Mouse (Mus musculus) heart, embryonic 14.5 days (tissue): ENCODE results near the gene Cenpp. TPM values are rescaled to one million over a fixed set of nuclear protein-coding genes. Genes with fewer than 3 reads are reported as not detected.

Experiments used
- ATAC-seq: fragments of 200-750 bp; cut with Nextera tagmentation; 2 replicates; pipeline ENCODE4 v1.8.0; 2017; ENCODE audit warnings: low read depth, moderate TSS enrichment; ENCODE audit not compliant: insufficient number of reproducible peaks, insufficient read depth, low FRiP score
- H3K27ac ChIP-seq, 2 experiments: fragments of 200-500 bp in 1 of 2; fragments of 300-500 bp in 1 of 2; sonication (generic) in 1 of 2; replicated peaks in 1 of 2; 2 replicates each; pipeline ENCODE4 v1.5.1; 2012 to 2014; ENCODE audit warnings: low read depth in 2 of 2, low read length in 2 of 2, control low read depth in 1 of 2, mild to moderate bottlenecking in 1 of 2, mixed read lengths in 1 of 2; ENCODE audit not compliant: control insufficient read depth in 1 of 2, insufficient read depth in 1 of 2
- H3K27me3 ChIP-seq: fragments of 300-500 bp; sonication (generic); 2 replicates; pipeline ENCODE4 v1.6.1; 2014; ENCODE audit warnings: mild to moderate bottlenecking, low read length, control low read depth; ENCODE audit not compliant: control insufficient read depth, insufficient read depth
- H3K36me3 ChIP-seq: fragments of 300-500 bp; sonication (generic); 2 replicates; pipeline ENCODE4 v1.6.1; 2014; ENCODE audit warnings: mild to moderate bottlenecking, control low read depth, low read length, mixed read lengths; ENCODE audit not compliant: control insufficient read depth, insufficient read depth
- H3K4me1 ChIP-seq, 2 experiments: fragments of 200-500 bp in 1 of 2; fragments of 300-500 bp in 1 of 2; sonication (generic) in 1 of 2; 2 replicates each; pipeline ENCODE4 v1.6.1; 2012 to 2014; ENCODE audit warnings: low read length in 2 of 2, control low read depth in 1 of 2, mixed read lengths in 1 of 2; ENCODE audit not compliant: control insufficient read depth in 2 of 2, insufficient read depth in 2 of 2
- H3K4me2 ChIP-seq: fragments of 300-500 bp; sonication (generic); 2 replicates; pipeline ENCODE4 v1.6.1; 2014; ENCODE audit warnings: mild to moderate bottlenecking, low read length
- H3K4me3 ChIP-seq, 2 experiments: fragments of 200-500 bp in 1 of 2; fragments of 300-500 bp in 1 of 2; sonication (generic) in 1 of 2; 2 replicates each; pipeline ENCODE4 v1.5.1; 2012 to 2014; ENCODE audit warnings: low read length in 2 of 2, mild to moderate bottlenecking in 2 of 2, control low read depth in 1 of 2, low read depth in 1 of 2, moderate library complexity in 1 of 2; ENCODE audit not compliant: control insufficient read depth in 1 of 2, insufficient read depth in 1 of 2
- H3K9ac ChIP-seq: fragments of 300-500 bp; sonication (generic); 2 replicates; pipeline ENCODE4 v1.6.1; 2014; ENCODE audit warnings: mild to moderate bottlenecking, low read length
- H3K9me3 ChIP-seq: fragments of 300-500 bp; sonication (generic); 2 replicates; pipeline ENCODE4 v1.6.1; 2016; ENCODE audit warnings: low read length, control low read depth; ENCODE audit not compliant: control insufficient read depth
- WGBS: fragments of 180-500 bp; shearing (Covaris S2); extraction: QIAGEN DNeasy Blood & Tissue Kit; methylation state at CpG from one replicate; pipeline ENCODE4 v1.1.7; 2014; 5-methylcytosine and 5-hydroxymethylcytosine counted together
- polyA plus RNA-seq: library from polyadenylated mRNA; unstranded; fragments of >200 nt; fragmentation: Nextera tagmentation; extraction: Ambion mirVana; gene quantifications from 2 replicates; pipeline ENCODE4 v1.2.1, GENCODE M21; 2014

The Cenpp gene
- polyA plus RNA-seq, 1 experiment from 2014 or later: 27.5 TPM

DNA sequence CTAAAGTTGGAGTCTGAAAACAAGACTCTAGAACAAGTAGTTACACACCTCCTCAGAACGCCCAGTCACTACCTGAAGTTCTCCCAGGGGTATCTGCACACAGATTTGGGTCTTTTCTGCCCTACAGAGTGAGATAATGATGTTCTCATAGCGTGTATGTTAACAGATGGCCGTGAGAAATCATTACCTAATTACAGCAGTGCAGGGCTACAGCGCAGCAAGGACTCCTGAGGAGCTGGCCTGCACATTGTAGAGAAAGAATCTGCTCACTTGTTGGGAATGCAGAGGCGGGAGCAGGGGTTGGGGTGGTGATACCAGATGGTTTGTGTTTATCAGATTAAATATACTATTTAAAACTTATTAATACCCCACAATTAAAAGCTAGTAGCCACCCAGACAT lies 172.0 kb downstream of the Cenpp start:
- Histone ChIP-seq H3K9me3 (no peaks in the 10 kb centered on the region), H3K4me1 (peaks cover 4 to 11% of the 10 kb centered on the region in 2 experiments; a peak in 2 of 4 replicates), H3K27ac (peak overlapping the region; percentile 68 to 79), H3K4me3 (no peak overlapping the region), H3K9ac (0 out of 2 replicates have a peak overlapping the region, but pooled peaks have one; percentile 7), H3K27me3 (no peaks in the 10 kb centered on the region), H3K36me3 (no peaks in the 10 kb centered on the region), H3K4me2 (no peak overlapping the region)
- 56% methylated on average over 5 of the region's 5 CpGs for WGBS
- no peak for ATAC-seq

GRCm38 (mm10) chr13:49480057-49480456 lies 172.5 kb downstream of the Cenpp start:
- H3K4me2 ChIP-seq: no peak overlapping the region
- no peak overlapping the region for H3K4me3 ChIP-seq
- no peaks in the 10 kb centered on the region for H3K27me3 ChIP-seq
- H3K27ac ChIP-seq: peak overlapping the region in 1 of 2 experiments; percentile 79; a peak in 2 of 4 replicates
- 44% methylated on average over 2 of the region's 2 CpGs for WGBS
- H3K4me1 ChIP-seq: peaks cover 4 to 11% of the 10 kb centered on the region in 2 experiments; a peak in 2 of 4 replicates
- no peak overlapping the region for H3K9ac ChIP-seq
- ATAC-seq: peak; percentile 77
- H3K9me3 ChIP-seq: no peaks in the 10 kb centered on the region
- H3K36me3 ChIP-seq: no peaks in the 10 kb centered on the region

- WGBS: 71% methylated on average over 4 of the region's 4 CpGs
- Histone ChIP-seq H3K4me2 (no peak overlapping the region), H3K9me3 (no peaks in the 10 kb centered on the region), H3K27ac (peak overlapping the region in 1 of 2 experiments; percentile 60; a peak in 2 of 4 replicates), H3K4me3 (no peak overlapping the region), H3K4me1 (peaks cover 4 to 11% of the 10 kb centered on the region in 2 experiments; a peak in 2 of 4 replicates), H3K9ac (no peak overlapping the region), H3K36me3 (no peaks in the 10 kb centered on the region), H3K27me3 (no peaks in the 10 kb centered on the region)
- ATAC-seq: no peak
Measured at GRCm38 (mm10) chr13:49479399-49479798, 173.2 kb downstream of the Cenpp start.

- Histone ChIP-seq H3K36me3 (no peaks in the 10 kb centered on the region), H3K4me2 (no peak overlapping the region), H3K4me1 (peaks cover 4 to 11% of the 10 kb centered on the region in 2 experiments; a peak in 2 of 4 replicates), H3K4me3 (no peak overlapping the region), H3K9me3 (no peaks in the 10 kb centered on the region), H3K27me3 (no peaks in the 10 kb centered on the region), H3K27ac (no peak overlapping the region), H3K9ac (no peak overlapping the region)
- no peak for ATAC-seq
- 89% methylated on average over 6 of the region's 6 CpGs for WGBS
Measured at GRCm38 (mm10) chr13:49478851-49479374, 173.7 kb downstream of the Cenpp start.

DNA sequence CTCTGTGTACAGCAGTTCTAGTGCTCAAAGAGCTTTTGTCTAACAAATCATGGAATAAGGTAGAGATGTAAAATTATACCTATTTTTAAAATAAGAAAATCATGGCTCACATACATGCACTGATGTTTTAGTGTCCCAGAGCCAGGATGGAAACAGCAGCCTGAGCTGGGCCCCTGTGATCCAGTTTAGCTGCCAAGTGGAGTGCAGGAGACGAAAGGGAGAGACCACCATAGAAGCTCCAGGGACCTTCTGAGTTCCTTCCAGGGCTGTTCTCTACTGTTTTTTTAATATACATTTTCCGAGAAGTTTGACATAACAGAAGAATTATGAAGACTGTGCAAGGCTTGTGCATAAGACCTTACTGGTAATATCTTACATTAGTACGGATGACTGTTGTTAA lies 174.7 kb downstream of the Cenpp start:
- Histone ChIP-seq H3K9me3 (no peaks in the 10 kb centered on the region), H3K4me3 (no peak overlapping the region), H3K27me3 (no peaks in the 10 kb centered on the region), H3K4me1 (peaks cover 4 to 11% of the 10 kb centered on the region in 2 experiments; a peak in 2 of 4 replicates), H3K9ac (no peak overlapping the region), H3K4me2 (no peak overlapping the region), H3K36me3 (no peaks in the 10 kb centered on the region), H3K27ac (no peak overlapping the region)
- WGBS: 83% methylated on average over 3 of the region's 3 CpGs
- ATAC-seq: no peak

GRCm38 (mm10) chr13:49472676-49473005 lies 179.9 kb downstream of the Cenpp start:
- WGBS: 91% methylated on average over 6 of the region's 6 CpGs
- Histone ChIP-seq H3K4me2 (no peak overlapping the region), H3K27ac (no peak overlapping the region), H3K4me1 (peaks cover 0 to 3% of the 10 kb centered on the region in 2 experiments; a peak in 2 of 4 replicates), H3K9me3 (no peaks in the 10 kb centered on the region), H3K4me3 (no peak overlapping the region), H3K36me3 (no peaks in the 10 kb centered on the region), H3K27me3 (no peaks in the 10 kb centered on the region), H3K9ac (no peak overlapping the region)
- no peak for ATAC-seq

- H3K9me3 ChIP-seq: no peaks in the 10 kb centered on the region
- no peak overlapping the region for H3K27ac ChIP-seq
- 66% methylated on average over 4 of the region's 4 CpGs for WGBS
- H3K27me3 ChIP-seq: no peaks in the 10 kb centered on the region
- H3K4me1 ChIP-seq: peaks cover 0 to 3% of the 10 kb centered on the region in 2 experiments; a peak in 2 of 4 replicates
- H3K4me2 ChIP-seq: no peak overlapping the region
- H3K36me3 ChIP-seq: no peaks in the 10 kb centered on the region
- no peak for ATAC-seq
- no peak overlapping the region for H3K9ac ChIP-seq
- H3K4me3 ChIP-seq: no peak overlapping the region
Measured at GRCm38 (mm10) chr13:49471981-49472675, 180.5 kb downstream of the Cenpp start.
